Mouse (Mus musculus) heart, postnatal 0 days (tissue): ENCODE results near the gene Pik3ca. TPM values are rescaled to one million over a fixed set of nuclear protein-coding genes. Genes with fewer than 3 reads are reported as not detected.

ENCODE experiments used
- ATAC-seq: fragments of 200-750 bp; cut with Nextera tagmentation; 2 replicates; pipeline ENCODE4 v1.8.0; 2017; ENCODE audit warnings: low read depth, moderate number of reproducible peaks, moderate library complexity; ENCODE audit not compliant: insufficient read depth
- DNase-seq: peaks from one replicate; pipeline ENCODE4 v3.0.0-alpha.2; 2016; ENCODE audit warnings: low spot score
- H3K27ac ChIP-seq: fragments of 300-500 bp; sonication (generic); 2 replicates; pipeline ENCODE4 v1.5.1; 2014; ENCODE audit warnings: low read depth, mild to moderate bottlenecking
- H3K27me3 ChIP-seq: fragments of 300-500 bp; sonication (generic); 2 replicates; pipeline ENCODE4 v1.6.1; 2014; ENCODE audit warnings: low read length, mixed read lengths; ENCODE audit not compliant: control insufficient read depth, insufficient read depth
- H3K36me3 ChIP-seq: fragments of 300-500 bp; sonication (generic); replicated peaks from 2 replicates; pipeline ENCODE4 v1.6.1; 2014; ENCODE audit warnings: low read length, mixed read lengths; ENCODE audit not compliant: control insufficient read depth, insufficient read depth
- H3K4me1 ChIP-seq: fragments of 300-500 bp; sonication (generic); 2 replicates; pipeline ENCODE4 v1.6.1; 2014; ENCODE audit warnings: antibody characterized with exemption; ENCODE audit not compliant: control insufficient read depth, insufficient read depth
- H3K4me2 ChIP-seq: fragments of 300-500 bp; sonication (generic); 2 replicates; pipeline ENCODE4 v1.6.1; 2014; ENCODE audit warnings: low read depth, mild to moderate bottlenecking, low read length, moderate library complexity
- H3K4me3 ChIP-seq: fragments of 300-500 bp; sonication (generic); 2 replicates; pipeline ENCODE4 v1.5.1; 2014; ENCODE audit warnings: low read depth, low read length
- H3K9ac ChIP-seq: fragments of 300-500 bp; sonication (generic); replicated peaks from 2 replicates; pipeline ENCODE4 v1.6.1; 2014; ENCODE audit warnings: low read depth, low read length, mixed read lengths
- H3K9me3 ChIP-seq: fragments of 300-500 bp; sonication (generic); replicated peaks from 2 replicates; pipeline ENCODE4 v1.6.1; 2016; ENCODE audit warnings: low read length; ENCODE audit not compliant: control insufficient read depth
- CTCF ChIP-seq: IDR thresholded peaks from 2 replicates; pipeline ENCODE4 v1.5.1; 2016; ENCODE audit warnings: antibody characterized with exemption, control low read depth, low read depth
- EP300 ChIP-seq: IDR thresholded peaks from 2 replicates; pipeline ENCODE4 v1.6.1; 2016; ENCODE audit warnings: antibody characterized with exemption, low read depth
- polyA plus RNA-seq: library from polyadenylated mRNA; unstranded; fragments of >200 nt; fragmentation: Nextera tagmentation; extraction: Ambion mirVana; gene quantifications from 2 replicates; pipeline ENCODE4 v1.2.1, GENCODE M21; 2015
- total RNA-seq: library from RNA; depleted of rRNA; stranded (reverse); fragments of >200 nt; gene quantifications from 2 replicates; pipeline ENCODE4 v1.2.3, GENCODE M21; 2014; ENCODE audit warnings: low replicate concordance; rRNA removed

The Pik3ca gene
- total and polyA plus RNA-seq, 2 experiments from 2014 or later = 6.7 to 19.2 TPM

GRCm38 (mm10) chr3:32513528-32513927 lies 116.1 kb downstream of the Pik3ca start:
- TF ChIP-seq CTCF (no peak), EP300 (no peak)
- ATAC-seq = no peak
- H3K9ac ChIP-seq = no peak overlapping the region
- no peak overlapping the region for H3K4me2 ChIP-seq
- H3K27ac ChIP-seq = no peak overlapping the region
- peaks cover 14% of the 10 kb centered on the region for H3K4me1 ChIP-seq
- no peak for DNase-seq
- H3K4me3 ChIP-seq = no peak overlapping the region
- no peaks in the 10 kb centered on the region for H3K9me3 ChIP-seq
- H3K27me3 ChIP-seq = no peaks in the 10 kb centered on the region
- peaks cover 38% of the 10 kb centered on the region for H3K36me3 ChIP-seq

Other genes starting within 250 kb of the Pik3ca start
- gene Zmat3, start 31.7 kb upstream of the Pik3ca start, total RNA-seq = 3.5 and 3.6 TPM in 2 replicates
- 1.7 and 1.9 TPM in 2 replicates for gene Zmat3, start 31.7 kb upstream of the Pik3ca start, polyA plus RNA-seq
- gene Kcnmb3, start 94.6 kb downstream of the Pik3ca start, total RNA-seq = not detected in 2 replicates
- 0.07 and 0.08 TPM in 2 replicates for gene Kcnmb3, start 94.6 kb downstream of the Pik3ca start, polyA plus RNA-seq
- 59.5 and 60.6 TPM in 2 replicates for gene Zfp639, start 112.6 kb downstream of the Pik3ca start, total RNA-seq
- 24.5 and 26.6 TPM in 2 replicates for gene Zfp639, start 112.6 kb downstream of the Pik3ca start, polyA plus RNA-seq
- 101 and 106 TPM in 2 replicates for gene Mfn1, start 131.8 kb downstream of the Pik3ca start, total RNA-seq
- gene Mfn1, start 131.8 kb downstream of the Pik3ca start, polyA plus RNA-seq = 158 and 166 TPM in 2 replicates
- 47.9 and 55.4 TPM in 2 replicates for gene Gnb4, start 218.9 kb downstream of the Pik3ca start, total RNA-seq
- 36.8 and 38.6 TPM in 2 replicates for gene Gnb4, start 218.9 kb downstream of the Pik3ca start, polyA plus RNA-seq